Mouse (Mus musculus): Measurements from ENCODE around the gene Vmn2r23.

DNA sequence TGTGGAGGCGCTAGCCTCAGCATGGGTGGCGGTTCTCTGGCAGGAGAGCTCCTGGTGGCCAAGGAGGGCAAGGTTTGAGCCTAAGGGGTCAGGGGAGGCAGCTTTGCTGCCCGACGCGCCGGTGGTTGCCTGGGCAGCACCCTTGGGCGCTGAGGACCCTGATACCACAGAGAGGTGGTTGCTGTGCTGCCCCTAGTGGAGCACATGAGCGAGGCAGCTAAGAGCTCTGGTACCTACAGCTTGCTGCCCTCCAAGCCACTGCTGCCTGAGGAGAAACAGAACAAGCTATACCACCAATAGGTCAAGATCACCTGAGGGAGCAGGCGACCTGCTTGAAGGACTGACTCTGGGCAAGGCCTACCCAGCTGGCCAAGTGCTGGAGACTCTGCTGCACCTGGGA is 91.3 kb downstream of the Vmn2r23 start:
- 0 out of 2 replicates have a peak, but pooled peaks have one; percentile 8 for TF ChIP-seq CTCF (IDR thresholded peaks at IDR 0.05; ENCODE audit: borderline replicate concordance, extremely low read depth, insufficient read depth, insufficient read length)
- no peak for TF ChIP-seq POLR2A (IDR thresholded peaks at IDR 0.05; ENCODE audit: borderline replicate concordance, extremely low read depth, insufficient read depth, insufficient read length, poor library complexity, severe bottlenecking)
